Mouse (Mus musculus): ENCODE data around the gene Eif3b. TPM values are rescaled to one million over a fixed set of nuclear protein-coding genes. Genes with fewer than 3 reads are reported as not detected.
"Not testable (repeated sequence)": the region's sequence is repeated elsewhere in the genome, so short reads cannot be mapped to it uniquely, and the experiment has no call there.

Eif3b gene
- polyA plus RNA-seq, 1 experiment, result 220 TPM

DNA sequence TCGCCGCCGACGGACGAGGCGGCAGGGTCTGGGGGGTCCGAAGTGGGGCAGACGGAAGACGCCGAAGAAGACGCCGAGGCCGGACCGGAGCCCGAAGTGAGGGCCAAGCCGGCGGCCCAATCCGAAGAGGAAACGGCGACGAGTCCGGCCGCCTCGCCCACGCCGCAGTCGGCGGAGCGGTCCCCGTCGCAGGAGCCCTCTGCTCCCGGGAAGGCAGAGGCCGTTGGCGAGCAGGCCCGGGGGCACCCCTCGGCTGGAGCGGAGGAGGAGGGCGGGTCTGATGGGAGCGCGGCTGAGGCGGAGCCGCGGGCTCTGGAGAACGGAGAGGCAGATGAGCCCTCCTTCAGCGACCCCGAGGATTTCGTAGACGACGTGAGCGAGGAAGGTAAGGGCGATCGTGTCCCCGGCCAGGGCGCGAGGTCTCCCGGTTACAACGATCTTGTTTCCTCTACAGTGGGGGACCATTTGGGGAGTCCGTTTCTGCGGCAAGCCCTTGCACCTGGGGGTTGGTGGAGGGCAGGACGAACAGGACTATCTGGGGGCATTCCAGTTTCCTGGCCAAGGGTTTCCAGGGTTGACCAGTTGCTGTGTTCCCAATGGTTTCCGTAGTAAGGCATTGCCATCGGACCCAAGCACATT lies 433 bp downstream of the Eif3b start:
- Histone ChIP-seq H3K79me2 (ENCODE audit: control insufficient read depth, insufficient read depth) (peaks cover 52% of the 10 kb centered on the region), H3K36me3 (ENCODE audit: control insufficient read depth, insufficient read depth) (peaks cover 8% of the 10 kb centered on the region), H3K4me2 (ENCODE audit: low read depth) (peak overlapping the region; percentile 86), H3ac (ENCODE audit: control insufficient read depth, insufficient read length) (peak overlapping the region; percentile 88), H3K27me3 (ENCODE audit: control insufficient read depth, insufficient read depth, insufficient read length) (no peaks in the 10 kb centered on the region), H3K4me3 (peak overlapping the region; percentile 66)
- TF ChIP-seq MAX (IDR thresholded peaks at IDR 0.05; ENCODE audit: low read depth) (no peak), TCF3 (IDR thresholded peaks at IDR 0.05; ENCODE audit: insufficient read length, low read depth) (no peak), USF1 (IDR thresholded peaks at IDR 0.05; ENCODE audit: low read depth) (no peak), POLR2A (IDR thresholded peaks at IDR 0.05; ENCODE audit: insufficient read length, low read depth) (no peak)

DNA sequence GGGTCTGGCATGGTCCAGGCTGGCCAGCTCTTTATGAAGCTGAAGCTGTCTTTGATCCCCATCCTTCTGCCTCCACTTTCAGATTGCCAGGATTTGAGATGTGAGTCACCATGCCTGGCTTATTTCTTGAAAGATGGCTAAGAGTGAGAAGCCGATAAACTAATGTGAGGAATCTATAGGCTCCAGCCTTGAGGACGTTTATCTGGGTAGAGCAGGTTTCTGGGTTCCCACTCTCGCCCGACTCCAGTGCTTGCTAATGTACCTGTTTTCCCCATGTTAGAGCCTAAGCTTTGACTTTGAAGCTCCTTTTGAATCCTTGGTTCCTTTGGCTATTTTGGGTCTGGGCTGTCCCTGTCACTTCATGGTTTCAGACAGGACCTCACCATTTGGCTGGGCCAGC lies 1.5 kb downstream of the Eif3b start:
- H3K79me2 ChIP-seq (ENCODE audit: control insufficient read depth, insufficient read depth), result peaks cover 63% of the 10 kb centered on the region
- peak overlapping the region; percentile 86 for H3K4me2 ChIP-seq (ENCODE audit: low read depth)
- peak overlapping the region; percentile 66 for H3K4me3 ChIP-seq
- no peak for TF ChIP-seq TCF12 (IDR thresholded peaks at IDR 0.05; ENCODE audit: insufficient read depth, poor library complexity, severe bottlenecking)
- no peak for TF ChIP-seq MYOD1 (IDR thresholded peaks at IDR 0.05; ENCODE audit: control insufficient read depth in 1 of 3, insufficient read length in 2 of 3, low read depth in 2 of 3)
- no peak for TF ChIP-seq TCF3 (IDR thresholded peaks at IDR 0.05; ENCODE audit: insufficient read length, low read depth)
- TF ChIP-seq USF1 (IDR thresholded peaks at IDR 0.05; ENCODE audit: low read depth), result no peak
- no peak for TF ChIP-seq CEBPB (IDR thresholded peaks at IDR 0.05; ENCODE audit: insufficient read depth, poor library complexity, severe bottlenecking)
- TF ChIP-seq POLR2A (IDR thresholded peaks at IDR 0.05; ENCODE audit: insufficient read length, low read depth), result no peak
- no peak for TF ChIP-seq MYOG (IDR thresholded peaks at IDR 0.05; ENCODE audit: control insufficient read depth in 1 of 3, insufficient read depth in 1 of 3, insufficient read length in 2 of 3, low read depth in 2 of 3)
- no peak for TF ChIP-seq POLR2AphosphoS2 (IDR thresholded peaks at IDR 0.05; ENCODE audit: insufficient read length, low read depth)
- no peak for TF ChIP-seq REST (IDR thresholded peaks at IDR 0.05; ENCODE audit: insufficient read depth, insufficient read length)
- TF ChIP-seq E2F4 (IDR thresholded peaks at IDR 0.05; ENCODE audit: insufficient read depth), result no peak
- no peak for TF ChIP-seq MAX (IDR thresholded peaks at IDR 0.05; ENCODE audit: low read depth)
- TF ChIP-seq SRF (IDR thresholded peaks at IDR 0.05; ENCODE audit: control insufficient read depth, insufficient read length, low read depth), result no peak
- H3K27me3 ChIP-seq (ENCODE audit: control insufficient read depth, insufficient read depth, insufficient read length), result no peaks in the 10 kb centered on the region
- H3K36me3 ChIP-seq (ENCODE audit: control insufficient read depth, insufficient read depth), result peaks cover 8% of the 10 kb centered on the region
- no peak overlapping the region for H3ac ChIP-seq (ENCODE audit: control insufficient read depth, insufficient read length)

DNA sequence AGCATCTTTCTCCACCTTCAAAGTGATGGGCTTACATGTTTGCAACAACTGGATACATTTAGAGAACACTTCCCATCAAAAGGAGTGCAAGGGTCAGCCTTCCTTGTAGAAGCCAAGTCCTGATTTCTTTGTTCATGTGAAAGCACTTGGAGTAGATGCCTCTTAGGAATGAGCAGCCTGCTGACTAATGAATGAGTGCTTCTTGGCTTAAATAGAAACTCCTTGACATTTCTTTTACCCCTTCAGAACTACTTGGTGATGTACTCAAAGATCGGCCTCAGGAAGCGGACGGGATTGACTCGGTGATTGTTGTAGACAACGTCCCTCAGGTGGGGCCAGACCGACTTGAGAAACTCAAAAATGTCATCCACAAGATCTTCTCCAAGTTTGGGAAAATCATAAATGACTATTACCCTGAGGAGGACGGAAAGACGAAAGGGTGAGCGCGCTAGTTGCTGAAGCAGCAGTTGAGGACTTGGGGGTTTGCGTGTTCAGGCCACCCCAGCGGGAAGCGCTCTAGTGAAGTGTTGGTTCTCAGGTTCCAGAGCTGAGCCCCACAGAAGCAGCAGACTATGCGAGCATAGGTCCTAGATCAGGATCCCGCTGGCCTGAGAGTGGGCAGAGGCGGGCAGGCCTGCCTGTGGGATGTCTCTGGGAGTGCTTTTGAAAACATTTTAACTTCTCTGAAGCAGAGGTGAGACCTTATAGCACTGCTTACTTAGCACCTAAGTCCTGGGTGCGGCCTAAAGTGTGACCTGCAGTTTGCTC lies 6.1 kb downstream of the Eif3b start:
- H3K4me3 ChIP-seq, result no peak overlapping the region
- peaks cover 28% of the 10 kb centered on the region for H3K36me3 ChIP-seq (ENCODE audit: control insufficient read depth, insufficient read depth)
- H3K79me2 ChIP-seq (ENCODE audit: control insufficient read depth, insufficient read depth), result peaks cover 62% of the 10 kb centered on the region
- TF ChIP-seq SRF (IDR thresholded peaks at IDR 0.05; ENCODE audit: control insufficient read depth, insufficient read length, low read depth) (no peak), TCF12 (IDR thresholded peaks at IDR 0.05; ENCODE audit: insufficient read depth, poor library complexity, severe bottlenecking) (no peak), TCF3 (IDR thresholded peaks at IDR 0.05; ENCODE audit: insufficient read length, low read depth) (no peak), POLR2A (IDR thresholded peaks at IDR 0.05; ENCODE audit: insufficient read length, low read depth) (no peak), MYOD1 (IDR thresholded peaks at IDR 0.05; ENCODE audit: control insufficient read depth in 1 of 3, insufficient read length in 2 of 3, low read depth in 2 of 3) (no peak), CEBPB (IDR thresholded peaks at IDR 0.05; ENCODE audit: insufficient read depth, poor library complexity, severe bottlenecking) (no peak), REST (IDR thresholded peaks at IDR 0.05; ENCODE audit: insufficient read depth, insufficient read length) (no peak), POLR2AphosphoS2 (IDR thresholded peaks at IDR 0.05; ENCODE audit: insufficient read length, low read depth) (no peak), MYOG (IDR thresholded peaks at IDR 0.05; ENCODE audit: control insufficient read depth in 1 of 3, insufficient read depth in 1 of 3, insufficient read length in 2 of 3, low read depth in 2 of 3) (no peak), USF1 (IDR thresholded peaks at IDR 0.05; ENCODE audit: low read depth) (no peak), MAX (IDR thresholded peaks at IDR 0.05; ENCODE audit: low read depth) (no peak), E2F4 (IDR thresholded peaks at IDR 0.05; ENCODE audit: insufficient read depth) (no peak)
- no peaks in the 10 kb centered on the region for H3K27me3 ChIP-seq (ENCODE audit: control insufficient read depth, insufficient read depth, insufficient read length)
- no peak overlapping the region for H3ac ChIP-seq (ENCODE audit: control insufficient read depth, insufficient read length)
- no peak overlapping the region for H3K4me2 ChIP-seq (ENCODE audit: low read depth)

DNA sequence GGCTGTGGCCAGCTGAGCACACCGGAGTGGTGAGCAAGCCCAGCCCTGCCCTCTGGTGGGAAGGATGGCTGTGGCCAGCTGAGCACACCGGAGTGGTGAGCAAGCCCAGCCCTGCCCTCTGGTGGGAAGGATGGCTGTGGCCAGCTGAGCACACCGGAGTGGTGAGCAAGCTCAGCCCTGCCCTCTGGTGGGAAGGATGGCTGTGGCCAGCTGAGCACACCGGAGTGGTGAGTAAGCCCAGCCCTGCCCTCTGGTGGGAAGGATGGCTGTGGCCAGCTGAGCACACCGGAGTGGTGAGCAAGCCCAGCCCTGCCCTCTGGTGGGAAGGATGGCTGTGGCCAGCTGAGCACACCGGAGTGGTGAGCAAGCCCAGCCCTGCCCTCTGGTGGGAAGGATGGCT lies 20.0 kb downstream of the Eif3b start:
- not testable (repeated sequence) for H3K4me2 ChIP-seq (ENCODE audit: low read depth); H3K27me3 ChIP-seq (ENCODE audit: control insufficient read depth, insufficient read depth, insufficient read length); H3ac ChIP-seq (ENCODE audit: control insufficient read depth, insufficient read length); H3K79me2 ChIP-seq (ENCODE audit: control insufficient read depth, insufficient read depth); H3K4me3 ChIP-seq
- H3K36me3 ChIP-seq (ENCODE audit: control insufficient read depth, insufficient read depth), result peaks cover 56% of the 10 kb centered on the region

DNA sequence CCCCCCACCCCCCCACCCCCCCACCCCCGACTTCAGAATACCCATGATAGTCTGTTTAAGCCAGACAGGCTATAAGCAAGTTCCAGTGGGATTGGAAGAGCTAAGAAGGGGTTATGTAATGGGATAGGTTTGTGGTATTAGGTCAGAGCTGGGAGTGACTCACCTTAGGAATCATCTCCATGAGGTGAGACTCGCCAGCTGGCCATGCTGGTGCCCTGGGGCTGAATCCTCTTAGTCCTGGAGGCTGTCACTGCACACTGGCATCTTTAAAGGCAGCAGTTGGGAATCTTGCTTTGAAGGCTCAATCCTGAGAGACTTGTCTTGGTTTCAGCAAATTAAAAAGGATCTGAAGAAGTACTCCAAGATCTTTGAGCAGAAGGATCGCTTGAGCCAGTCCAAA lies 22.3 kb downstream of the Eif3b start:
- H3K4me3 ChIP-seq, result no peak overlapping the region
- H3K79me2 ChIP-seq (ENCODE audit: control insufficient read depth, insufficient read depth), result no peaks in the 10 kb centered on the region
- H3K4me2 ChIP-seq (ENCODE audit: low read depth), result no peak overlapping the region
- H3ac ChIP-seq (ENCODE audit: control insufficient read depth, insufficient read length), result no peak overlapping the region
- H3K27me3 ChIP-seq (ENCODE audit: control insufficient read depth, insufficient read depth, insufficient read length), result no peaks in the 10 kb centered on the region
- no peak for TF ChIP-seq USF1 (IDR thresholded peaks at IDR 0.05; ENCODE audit: low read depth)
- no peak for TF ChIP-seq MYOD1 (IDR thresholded peaks at IDR 0.05; ENCODE audit: control insufficient read depth in 1 of 3, insufficient read length in 2 of 3, low read depth in 2 of 3)
- no peak for TF ChIP-seq TCF12 (IDR thresholded peaks at IDR 0.05; ENCODE audit: insufficient read depth, poor library complexity, severe bottlenecking)
- no peak for TF ChIP-seq MYOG (IDR thresholded peaks at IDR 0.05; ENCODE audit: control insufficient read depth in 1 of 3, insufficient read depth in 1 of 3, insufficient read length in 2 of 3, low read depth in 2 of 3)
- no peak for TF ChIP-seq TCF3 (IDR thresholded peaks at IDR 0.05; ENCODE audit: insufficient read length, low read depth)
- TF ChIP-seq SRF (IDR thresholded peaks at IDR 0.05; ENCODE audit: control insufficient read depth, insufficient read length, low read depth), result no peak
- TF ChIP-seq POLR2AphosphoS2 (IDR thresholded peaks at IDR 0.05; ENCODE audit: insufficient read length, low read depth), result no peak
- no peak for TF ChIP-seq MAX (IDR thresholded peaks at IDR 0.05; ENCODE audit: low read depth)
- TF ChIP-seq E2F4 (IDR thresholded peaks at IDR 0.05; ENCODE audit: insufficient read depth), result no peak
- peaks cover 43% of the 10 kb centered on the region for H3K36me3 ChIP-seq (ENCODE audit: control insufficient read depth, insufficient read depth)

Data from myocyte (in vitro differentiated cells).